Mouse (Mus musculus) intestine, postnatal 0 days (tissue): Measurements from ENCODE around the gene Gm14569. TPM values are rescaled to one million over a fixed set of nuclear protein-coding genes. Genes with fewer than 3 reads are reported as not detected.

Source experiments
- ATAC-seq: fragments of 200-750 bp; cut with Nextera tagmentation; 2 replicates; pipeline ENCODE4 v1.8.0; 2017; ENCODE audit warnings: mild to moderate bottlenecking, moderate TSS enrichment, moderate library complexity
- H3K27ac ChIP-seq: fragments of 300-500 bp; sonication (generic); 2 replicates; pipeline ENCODE4 v1.5.1; 2014; ENCODE audit warnings: mild to moderate bottlenecking, low read depth, low read length, moderate library complexity
- H3K27me3 ChIP-seq: fragments of 300-500 bp; sonication (generic); replicated peaks from 2 replicates; pipeline ENCODE4 v1.6.1; 2014; ENCODE audit warnings: low read length, mixed read lengths; ENCODE audit not compliant: control insufficient read depth, insufficient read depth
- H3K36me3 ChIP-seq: fragments of 300-500 bp; sonication (generic); 2 replicates; pipeline ENCODE4 v1.6.1; 2014; ENCODE audit warnings: mild to moderate bottlenecking, moderate library complexity; ENCODE audit not compliant: control insufficient read depth, insufficient read depth
- H3K4me1 ChIP-seq: fragments of 300-500 bp; sonication (generic); replicated peaks from 2 replicates; pipeline ENCODE4 v1.6.1; 2014; ENCODE audit warnings: antibody characterized with exemption, low read length, mixed read lengths; ENCODE audit not compliant: control insufficient read depth, insufficient read depth
- H3K4me2 ChIP-seq: fragments of 300-500 bp; sonication (generic); replicated peaks from 2 replicates; pipeline ENCODE4 v1.6.1; 2014; ENCODE audit warnings: low read depth, mild to moderate bottlenecking, moderate library complexity
- H3K4me3 ChIP-seq: fragments of 300-500 bp; sonication (generic); 2 replicates; pipeline ENCODE4 v1.5.1; 2014; ENCODE audit warnings: low read depth, low read length
- H3K9ac ChIP-seq: fragments of 300-500 bp; sonication (generic); 2 replicates; pipeline ENCODE4 v1.6.1; 2014; ENCODE audit warnings: mild to moderate bottlenecking, low read depth, low read length
- H3K9me3 ChIP-seq: fragments of 300-500 bp; sonication (generic); 2 replicates; pipeline ENCODE4 v1.6.1; 2016; ENCODE audit warnings: mixed run types; ENCODE audit not compliant: control insufficient read depth
- CTCF ChIP-seq: sonication (generic); IDR thresholded peaks from 2 replicates; pipeline ENCODE4 v1.5.1; 2016; ENCODE audit warnings: low read depth, mild to moderate bottlenecking, control low read depth, antibody characterized with exemption, moderate library complexity
- WGBS: fragments of 180-500 bp; shearing (Covaris S2); extraction: QIAGEN DNeasy Blood & Tissue Kit; methylation state at CpG from one replicate; pipeline ENCODE4 v1.1.7; 2014; 5-methylcytosine and 5-hydroxymethylcytosine counted together
- polyA plus RNA-seq: library from polyadenylated mRNA; unstranded; fragments of >200 nt; fragmentation: Nextera tagmentation; extraction: Ambion mirVana; gene quantifications from 2 replicates; pipeline ENCODE4 v1.2.1, GENCODE M21; 2015

Gm14569 gene
- not detected in 2 replicates for polyA plus RNA-seq

DNA sequence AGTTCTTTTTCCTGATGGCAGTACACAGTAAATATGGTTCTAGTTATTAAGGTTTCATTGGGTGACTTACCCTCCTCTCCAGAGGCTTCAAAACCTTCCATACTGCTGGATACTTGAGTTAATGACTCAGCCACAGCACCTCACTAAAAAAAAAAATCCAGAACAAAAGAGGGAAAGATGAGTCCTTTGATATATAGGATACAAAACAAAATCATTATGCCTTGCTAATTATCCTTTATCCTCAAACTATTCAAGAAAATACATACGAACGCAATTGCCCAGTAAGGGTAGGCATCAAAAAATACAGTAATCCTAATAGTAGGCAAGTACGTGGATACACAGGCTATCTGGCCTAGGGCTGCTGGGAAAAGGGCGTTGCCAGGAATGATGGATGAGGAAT lies at the start of gene Gm14569:
Gene Gm14569 (minus strand): TSS at position 101 of the 400 bp plus-strand sequence.
- Histone ChIP-seq H3K4me2 (no peak within 1 kb of the TSS), H3K9ac (no peak within 1 kb of the TSS), H3K4me3 (no peak within 1 kb of the TSS), H3K4me1 (no peaks in the 10 kb centered on the region), H3K27ac (no peak within 1 kb of the TSS), H3K27me3 (no peaks in the 10 kb centered on the region), H3K36me3 (no peaks in the 10 kb centered on the region), H3K9me3 (no peaks in the 10 kb centered on the region)
- 95% methylated on average over 4 of the region's 4 CpGs for WGBS
- TF ChIP-seq CTCF, result no peak
- ATAC-seq, result no peak

DNA sequence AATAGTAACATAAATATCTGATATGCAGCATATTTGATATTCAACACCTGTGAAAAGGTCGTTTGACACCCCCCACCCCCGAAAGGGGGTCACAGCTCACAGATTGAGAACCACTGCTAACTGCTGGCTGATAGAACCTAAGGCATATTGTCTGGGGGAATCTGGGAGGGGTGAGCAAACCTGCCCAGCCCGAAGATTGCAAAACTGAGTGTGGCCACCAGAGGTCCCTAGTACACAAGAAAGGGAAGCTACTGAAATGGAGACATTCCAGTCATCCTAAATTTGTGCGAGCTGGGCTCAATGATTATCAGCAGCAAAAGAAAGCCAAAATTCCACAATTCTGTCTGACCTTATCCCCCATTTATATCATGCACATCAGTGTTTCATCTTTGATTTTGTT lies 42.9 kb upstream of the Gm14569 start:
- ATAC-seq, result peak; percentile 25; the same call in 1 of the 2 replicates
- Histone ChIP-seq H3K4me2 (peak overlapping the region; percentile 48), H3K36me3 (no peaks in the 10 kb centered on the region), H3K4me1 (no peaks in the 10 kb centered on the region), H3K27ac (0 out of 2 replicates have a peak overlapping the region, but pooled peaks have one; percentile 46), H3K4me3 (peak overlapping the region; percentile 23), H3K9me3 (no peaks in the 10 kb centered on the region), H3K27me3 (no peaks in the 10 kb centered on the region), H3K9ac (no peak overlapping the region)
- peak; percentile 83 for TF ChIP-seq CTCF
- WGBS, result 10% methylated on average over 4 of the region's 4 CpGs

DNA sequence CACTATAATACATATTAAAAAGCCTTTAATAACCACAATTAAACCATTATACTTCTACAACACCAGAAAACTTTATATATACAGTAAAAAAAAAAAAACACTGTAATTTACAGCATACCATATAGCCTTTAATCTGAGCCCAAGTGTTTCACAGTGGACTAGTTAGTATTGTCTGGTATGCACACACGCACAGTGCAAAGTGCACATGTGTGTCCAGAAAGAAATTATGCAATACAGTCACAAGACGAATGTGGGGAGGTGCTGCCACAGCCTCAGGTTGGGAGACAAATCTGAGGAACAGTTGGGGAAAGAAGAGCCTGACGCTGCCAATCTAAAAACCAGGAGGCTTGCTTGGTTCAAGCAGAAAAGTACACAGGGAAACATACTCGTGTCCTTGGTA lies 42.1 kb upstream of the Gm14569 start:
- TF ChIP-seq CTCF, result no peak
- H3K9me3 ChIP-seq, result no peaks in the 10 kb centered on the region
- 0 out of 2 replicates have a peak overlapping the region, but pooled peaks have one; percentile 46 for H3K27ac ChIP-seq
- H3K27me3 ChIP-seq, result no peaks in the 10 kb centered on the region
- no peaks in the 10 kb centered on the region for H3K4me1 ChIP-seq
- WGBS, result 44% methylated on average over 4 of the region's 4 CpGs
- ATAC-seq, result peak; percentile 88
- peak overlapping the region; percentile 23; the same call in 1 of the 2 replicates for H3K4me3 ChIP-seq
- H3K4me2 ChIP-seq, result peak overlapping the region; percentile 48
- H3K9ac ChIP-seq, result no peak overlapping the region
- no peaks in the 10 kb centered on the region for H3K36me3 ChIP-seq

DNA sequence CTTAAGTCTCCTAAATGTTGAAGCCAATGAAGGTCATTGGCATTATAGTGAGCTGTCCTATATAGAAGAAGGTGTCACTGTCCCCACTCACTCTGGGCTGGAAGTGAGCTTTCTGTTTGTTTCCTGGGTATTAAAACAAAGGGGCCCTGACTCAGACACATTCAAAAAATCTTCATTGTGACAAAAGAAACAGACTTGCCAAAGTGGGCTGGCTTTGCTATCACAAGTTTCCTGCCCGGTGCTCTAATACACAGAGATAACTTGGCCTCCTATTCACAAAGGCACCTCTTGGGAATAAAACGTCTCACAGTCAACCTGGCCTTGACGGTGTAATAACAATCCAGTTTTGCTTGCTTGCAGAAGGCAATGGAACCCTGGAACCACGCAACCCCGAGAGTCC lies 38.6 kb upstream of the Gm14569 start:
- Histone ChIP-seq H3K27ac (no peak overlapping the region), H3K27me3 (no peaks in the 10 kb centered on the region), H3K36me3 (no peaks in the 10 kb centered on the region), H3K9me3 (no peaks in the 10 kb centered on the region), H3K9ac (no peak overlapping the region), H3K4me2 (no peak overlapping the region), H3K4me1 (no peaks in the 10 kb centered on the region), H3K4me3 (no peak overlapping the region)
- WGBS, result 56% methylated on average over 5 of the region's 5 CpGs
- no peak for TF ChIP-seq CTCF
- ATAC-seq, result no peak

DNA sequence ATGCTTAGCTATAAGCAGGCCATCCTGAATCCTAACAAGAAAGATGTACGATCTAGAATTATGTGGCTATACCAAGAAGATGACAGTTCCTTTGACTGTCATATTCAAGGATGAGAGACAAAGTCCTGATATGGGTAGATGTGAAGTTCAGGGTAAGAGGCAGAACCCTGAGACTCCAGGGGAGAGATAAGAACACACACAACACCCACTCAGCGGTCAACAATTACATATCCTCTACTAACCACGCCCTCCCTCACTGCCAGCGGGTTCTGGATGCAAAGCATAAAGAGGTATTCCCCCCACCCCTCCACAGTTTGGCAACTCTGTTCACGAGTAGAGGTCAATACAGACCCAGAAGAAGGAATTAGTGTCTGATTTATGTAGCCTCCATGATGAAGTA lies 32.1 kb upstream of the Gm14569 start:
- no peak overlapping the region for H3K9ac ChIP-seq
- no peak overlapping the region for H3K4me2 ChIP-seq
- no peaks in the 10 kb centered on the region for H3K4me1 ChIP-seq
- no peak for TF ChIP-seq CTCF
- no peaks in the 10 kb centered on the region for H3K9me3 ChIP-seq
- H3K4me3 ChIP-seq, result no peak overlapping the region
- no peak overlapping the region for H3K27ac ChIP-seq
- no peak for ATAC-seq
- no peaks in the 10 kb centered on the region for H3K27me3 ChIP-seq
- H3K36me3 ChIP-seq, result no peaks in the 10 kb centered on the region
- WGBS, result 64% methylated on average over 5 of the region's 5 CpGs

DNA sequence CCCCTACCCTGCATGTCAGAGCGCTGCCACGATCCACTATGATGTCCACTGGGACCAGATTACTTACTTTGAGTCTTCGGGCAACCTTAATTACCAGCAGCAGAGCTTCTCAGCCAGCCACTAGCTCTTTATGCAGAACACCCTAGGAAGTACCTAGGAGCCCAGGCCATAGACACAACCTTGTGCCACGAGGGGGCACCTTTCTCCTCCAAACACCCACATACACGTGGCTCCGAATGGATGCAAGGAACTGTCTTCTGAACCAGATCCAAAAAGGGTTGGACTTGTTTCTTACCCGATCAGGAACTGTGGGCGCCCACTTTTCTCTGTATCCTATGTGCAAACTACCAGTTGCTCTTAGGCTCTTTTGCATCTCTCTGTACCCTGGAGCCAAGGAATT lies 22.1 kb upstream of the Gm14569 start:
- peak; percentile 32; the same call in 1 of the 2 replicates for TF ChIP-seq CTCF
- no peak overlapping the region for H3K4me3 ChIP-seq
- no peaks in the 10 kb centered on the region for H3K36me3 ChIP-seq
- WGBS, result 54% methylated on average over 8 of the region's 8 CpGs
- H3K9me3 ChIP-seq, result no peaks in the 10 kb centered on the region
- no peak for ATAC-seq
- H3K27me3 ChIP-seq, result no peaks in the 10 kb centered on the region
- H3K4me2 ChIP-seq, result no peak overlapping the region
- no peak overlapping the region for H3K27ac ChIP-seq
- H3K4me1 ChIP-seq, result no peaks in the 10 kb centered on the region
- H3K9ac ChIP-seq, result no peak overlapping the region

DNA sequence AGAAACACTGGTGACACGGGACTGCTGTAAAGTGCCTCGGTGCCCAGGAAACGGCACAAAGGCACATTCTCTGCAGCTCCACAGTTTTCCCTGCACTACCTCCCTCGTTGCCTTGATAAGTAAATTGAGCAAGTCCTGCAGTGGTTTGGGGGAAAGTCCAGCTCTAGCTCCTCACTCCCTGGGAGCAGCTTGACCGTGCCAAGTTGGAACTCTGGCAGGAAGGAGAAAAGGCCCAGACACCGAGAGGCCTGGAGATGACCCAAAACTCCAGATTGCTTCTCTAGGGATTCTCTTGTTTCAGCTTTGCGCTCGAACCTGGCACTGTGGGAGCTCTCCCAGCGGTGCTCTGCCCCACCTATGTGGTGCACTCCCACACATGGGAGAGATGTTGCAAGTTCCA lies 21.6 kb upstream of the Gm14569 start:
- WGBS, result 51% methylated on average over 9 of the region's 9 CpGs
- H3K9ac ChIP-seq, result no peak overlapping the region
- no peaks in the 10 kb centered on the region for H3K27me3 ChIP-seq
- no peak overlapping the region for H3K27ac ChIP-seq
- no peaks in the 10 kb centered on the region for H3K4me1 ChIP-seq
- no peak overlapping the region for H3K4me3 ChIP-seq
- TF ChIP-seq CTCF, result no peak
- no peaks in the 10 kb centered on the region for H3K9me3 ChIP-seq
- H3K36me3 ChIP-seq, result no peaks in the 10 kb centered on the region
- no peak for ATAC-seq
- H3K4me2 ChIP-seq, result no peak overlapping the region
